Mouse (Mus musculus) hindbrain, embryonic 16.5 days (tissue): Measurements from ENCODE around the gene Wdr45. TPM values are rescaled to one million over a fixed set of nuclear protein-coding genes. Genes with fewer than 3 reads are reported as not detected.

Source experiments
- ATAC-seq: fragments of 200-750 bp; cut with Nextera tagmentation; 2 replicates; pipeline ENCODE4 v1.8.0; 2017; ENCODE audit warnings: moderate TSS enrichment, moderate library complexity
- H3K27ac ChIP-seq: fragments of 300-500 bp; sonication (generic); 2 replicates; pipeline ENCODE4 v1.5.1; 2014; ENCODE audit warnings: low read depth, mild to moderate bottlenecking, control low read depth, low read length, moderate library complexity
- H3K27me3 ChIP-seq: fragments of 300-500 bp; sonication (generic); replicated peaks from 2 replicates; pipeline ENCODE4 v1.6.1; 2014; ENCODE audit warnings: low read length; ENCODE audit not compliant: control insufficient read depth, insufficient read depth
- H3K36me3 ChIP-seq: fragments of 300-500 bp; sonication (generic); 2 replicates; pipeline ENCODE4 v1.6.1; 2014; ENCODE audit warnings: mild to moderate bottlenecking, low read length, moderate library complexity, mixed read lengths; ENCODE audit not compliant: control insufficient read depth, insufficient read depth
- H3K4me1 ChIP-seq: fragments of 300-500 bp; sonication (generic); 2 replicates; pipeline ENCODE4 v1.6.1; 2014; ENCODE audit warnings: low read depth, low read length; ENCODE audit not compliant: control insufficient read depth, insufficient read depth
- H3K4me2 ChIP-seq: fragments of 300-500 bp; sonication (generic); 2 replicates; pipeline ENCODE4 v1.6.1; 2014; ENCODE audit warnings: mild to moderate bottlenecking, low read length, control low read depth, moderate library complexity
- H3K4me3 ChIP-seq: fragments of 300-500 bp; sonication (generic); 2 replicates; pipeline ENCODE4 v1.5.1; 2014; ENCODE audit warnings: mild to moderate bottlenecking, low read length, control low read depth, moderate library complexity
- H3K9ac ChIP-seq: fragments of 300-500 bp; sonication (generic); 2 replicates; pipeline ENCODE4 v1.6.1; 2014; ENCODE audit warnings: low read depth, mild to moderate bottlenecking, control low read depth, low read length, moderate library complexity
- H3K9me3 ChIP-seq: fragments of 300-500 bp; sonication (generic); 2 replicates; pipeline ENCODE4 v1.6.1; 2014; ENCODE audit warnings: mild to moderate bottlenecking, low read length, moderate library complexity; ENCODE audit not compliant: control insufficient read depth
- WGBS: fragments of 180-500 bp; shearing (Covaris S2); extraction: QIAGEN DNeasy Blood & Tissue Kit; methylation state at CpG from one replicate; pipeline ENCODE4 v1.1.7; 2014; 5-methylcytosine and 5-hydroxymethylcytosine counted together
- polyA plus RNA-seq: library from polyadenylated mRNA; unstranded; fragments of >200 nt; fragmentation: Nextera tagmentation; extraction: Ambion mirVana; gene quantifications from 2 replicates; pipeline ENCODE4 v1.2.1, GENCODE M21; 2015

Wdr45 gene
- polyA plus RNA-seq, 1 experiment from 2014 or later, result 36.3 TPM

GRCm38 (mm10) chrX:7765764-7766163 lies 51.6 kb downstream of the Wdr45 start:
- WGBS, result 20% methylated on average over 11 of the region's 11 CpGs
- ATAC-seq, result peak; percentile 32; the same call in 1 of the 2 replicates
- Histone ChIP-seq H3K4me3 (peak overlapping the region; percentile 65), H3K36me3 (peaks cover 4% of the 10 kb centered on the region; the same call in 1 of the 2 replicates), H3K4me1 (peaks cover 12% of the 10 kb centered on the region), H3K27ac (no peak overlapping the region), H3K9me3 (no peaks in the 10 kb centered on the region), H3K9ac (peak overlapping the region; percentile 41; the same call in 1 of the 2 replicates), H3K4me2 (peak overlapping the region; percentile 67), H3K27me3 (no peaks in the 10 kb centered on the region)

- Histone ChIP-seq H3K9ac (no peak overlapping the region), H3K36me3 (peaks cover 14% of the 10 kb centered on the region), H3K4me1 (peaks cover 6% of the 10 kb centered on the region), H3K27ac (no peak overlapping the region), H3K4me2 (no peak overlapping the region), H3K27me3 (no peaks in the 10 kb centered on the region), H3K9me3 (no peaks in the 10 kb centered on the region), H3K4me3 (no peak overlapping the region)
- no peak for ATAC-seq
- WGBS, result 85% methylated on average over 7 of the region's 7 CpGs
These were observed 55.3 kb downstream of the Wdr45 start for GRCm38 (mm10) chrX:7769302-7770017.

- H3K9ac ChIP-seq, result no peak overlapping the region
- H3K36me3 ChIP-seq, result peaks cover 13% of the 10 kb centered on the region
- H3K4me3 ChIP-seq, result no peak overlapping the region
- no peak for ATAC-seq
- H3K9me3 ChIP-seq, result no peaks in the 10 kb centered on the region
- no peak overlapping the region for H3K4me2 ChIP-seq
- WGBS, result 58% methylated on average over 2 of the region's 2 CpGs
- no peak overlapping the region for H3K27ac ChIP-seq
- H3K27me3 ChIP-seq, result no peaks in the 10 kb centered on the region
- H3K4me1 ChIP-seq, result no peaks in the 10 kb centered on the region
These were observed 58.6 kb downstream of the Wdr45 start for GRCm38 (mm10) chrX:7772766-7773165.

- no peaks in the 10 kb centered on the region for H3K4me1 ChIP-seq
- H3K9me3 ChIP-seq, result no peaks in the 10 kb centered on the region
- WGBS, result 79% methylated on average over 9 of the region's 9 CpGs
- H3K4me3 ChIP-seq, result no peak overlapping the region
- H3K27me3 ChIP-seq, result no peaks in the 10 kb centered on the region
- H3K27ac ChIP-seq, result no peak overlapping the region
- H3K9ac ChIP-seq, result no peak overlapping the region
- H3K36me3 ChIP-seq, result peaks cover 13% of the 10 kb centered on the region; the same call in 1 of the 2 replicates
- no peak overlapping the region for H3K4me2 ChIP-seq
- no peak for ATAC-seq
These were observed 61.5 kb downstream of the Wdr45 start for GRCm38 (mm10) chrX:7775501-7776205.

GRCm38 (mm10) chrX:7776329-7777082 lies 62.4 kb downstream of the Wdr45 start:
- Histone ChIP-seq H3K36me3 (peaks cover 10% of the 10 kb centered on the region; the same call in 1 of the 2 replicates), H3K4me3 (no peak overlapping the region), H3K4me1 (no peaks in the 10 kb centered on the region), H3K9me3 (no peaks in the 10 kb centered on the region), H3K27me3 (no peaks in the 10 kb centered on the region), H3K4me2 (no peak overlapping the region), H3K27ac (no peak overlapping the region), H3K9ac (no peak overlapping the region)
- 49% methylated on average over 8 of the region's 8 CpGs for WGBS
- ATAC-seq, result peak; percentile 69

Other genes starting within 250 kb of the Wdr45 start
- gene Foxp3, start 140.7 kb upstream of the Wdr45 start, polyA plus RNA-seq, result 0.06 and 0.18 TPM in 2 replicates
- 7.1 and 8.7 TPM in 2 replicates for gene Ppp1r3f, start 140.1 kb upstream of the Wdr45 start, polyA plus RNA-seq
- gene Ccdc22, start 108.8 kb upstream of the Wdr45 start, polyA plus RNA-seq, result 28.0 and 29.5 TPM in 2 replicates
- 0.20 and 0.27 TPM in 2 replicates for gene Cacna1f, start 107.2 kb upstream of the Wdr45 start, polyA plus RNA-seq
- gene Syp, start 75.9 kb upstream of the Wdr45 start, polyA plus RNA-seq, result 249 and 292 TPM in 2 replicates
- gene Prickle3, start 57.1 kb upstream of the Wdr45 start, polyA plus RNA-seq, result 1.7 and 2.2 TPM in 2 replicates
- gene Plp2, start 42.9 kb upstream of the Wdr45 start, polyA plus RNA-seq, result 21.1 and 24.8 TPM in 2 replicates
- gene Magix, start 33.1 kb upstream of the Wdr45 start, polyA plus RNA-seq, result 0.25 and 0.45 TPM in 2 replicates
- gene Gpkow, start 17.2 kb upstream of the Wdr45 start, polyA plus RNA-seq, result 45.7 and 51.2 TPM in 2 replicates
- not detected in 2 replicates for gene Gm45208, start 7.9 kb downstream of the Wdr45 start, polyA plus RNA-seq
- 143 and 144 TPM in 2 replicates for gene Praf2, start 14.1 kb downstream of the Wdr45 start, polyA plus RNA-seq
- 52.8 and 55.8 TPM in 2 replicates for gene Ccdc120, start 36.6 kb downstream of the Wdr45 start, polyA plus RNA-seq
- gene Tfe3, start 48.2 kb downstream of the Wdr45 start, polyA plus RNA-seq, result 20.4 and 25.3 TPM in 2 replicates
- 61.5 and 71.9 TPM in 2 replicates for gene Gripap1, start 75.4 kb downstream of the Wdr45 start, polyA plus RNA-seq
- gene Kcnd1, start 108.0 kb downstream of the Wdr45 start, polyA plus RNA-seq, result 5.3 and 6.4 TPM in 2 replicates
- 34.2 and 41.2 TPM in 2 replicates for gene Otud5, start 127.0 kb downstream of the Wdr45 start, polyA plus RNA-seq
- gene Pim2, start 163.9 kb downstream of the Wdr45 start, polyA plus RNA-seq, result 25.7 and 27.0 TPM in 2 replicates
- 50.7 and 50.9 TPM in 2 replicates for gene Slc35a2, start 169.7 kb downstream of the Wdr45 start, polyA plus RNA-seq
- 204 and 212 TPM in 2 replicates for gene Pqbp1, start 184.9 kb downstream of the Wdr45 start, polyA plus RNA-seq
- gene Timm17b, start 185.0 kb downstream of the Wdr45 start, polyA plus RNA-seq, result 161 and 163 TPM in 2 replicates
- not detected in 2 replicates for gene Gm10491, start 193.5 kb downstream of the Wdr45 start, polyA plus RNA-seq
- gene Gm10490, start 195.2 kb downstream of the Wdr45 start, polyA plus RNA-seq, result not detected in 2 replicates
- gene Pcsk1n, start 205.5 kb downstream of the Wdr45 start, polyA plus RNA-seq, result 303 and 325 TPM in 2 replicates
- gene Eras, start 214.3 kb downstream of the Wdr45 start, polyA plus RNA-seq, result 0.15 TPM in 1 of 2 replicates, not detected in the other
- 70.2 and 75.9 TPM in 2 replicates for gene Hdac6, start 233.6 kb downstream of the Wdr45 start, polyA plus RNA-seq